Mouse (Mus musculus) bone marrow, adult 2 months (tissue): ENCODE measurements around the gene Cntn5.

Experiments
- CTCF ChIP-seq: fragments of 200-500 bp; IDR thresholded peaks from 2 replicates; pipeline ENCODE4 v1.5.1; 2011; ENCODE audit warnings: low read length, control low read depth; ENCODE audit not compliant: control insufficient read depth, insufficient read depth
- POLR2A ChIP-seq: fragments of 200-500 bp; IDR thresholded peaks from 2 replicates; pipeline ENCODE4 v1.6.1; 2011; ENCODE audit warnings: low read depth, mild to moderate bottlenecking, control low read depth, low read length, borderline replicate concordance; ENCODE audit not compliant: control insufficient read depth

- no peak for TF ChIP-seq CTCF
- TF ChIP-seq POLR2A = no peak
Observed at GRCm38 (mm10) chr9:9682348-9682884, 1222.2 kb downstream of the Cntn5 start.
